Mouse (Mus musculus) liver, embryonic 14.5 days (tissue): Measurements from ENCODE around the gene Atp6ap1. TPM values are rescaled to one million over a fixed set of nuclear protein-coding genes. Genes with fewer than 3 reads are reported as not detected.

ENCODE experiments used
- ATAC-seq: fragments of 200-750 bp; cut with Nextera tagmentation; 2 replicates; pipeline ENCODE4 v1.8.0; 2017; ENCODE audit warnings: moderate number of reproducible peaks, mild to moderate bottlenecking, moderate library complexity; ENCODE audit not compliant: insufficient read depth
- DNase-seq, 3 experiments: peaks; one replicate each; pipeline ENCODE4 v3.0.0-alpha.2; 2012 to 2013; ENCODE audit warnings: low read depth in 3 of 3, low spot score in 3 of 3
- H3K27ac ChIP-seq: fragments of 300-500 bp; sonication (generic); 2 replicates; pipeline ENCODE4 v1.5.1; 2014; ENCODE audit warnings: moderate library complexity, mild to moderate bottlenecking, control low read depth, inconsistent platforms
- H3K27me3 ChIP-seq: fragments of 300-500 bp; sonication (generic); 2 replicates; pipeline ENCODE4 v1.6.1; 2014; ENCODE audit warnings: mild to moderate bottlenecking, low read length, moderate library complexity; ENCODE audit not compliant: control insufficient read depth, insufficient read depth
- H3K36me3 ChIP-seq: fragments of 300-500 bp; sonication (generic); replicated peaks from 2 replicates; pipeline ENCODE4 v1.6.1; 2014; ENCODE audit warnings: low read depth; ENCODE audit not compliant: control insufficient read depth, insufficient read depth
- H3K4me1 ChIP-seq, 2 experiments: fragments of 200-500 bp in 1 of 2; fragments of 300-500 bp in 1 of 2; sonication (generic) in 1 of 2; replicated peaks; 2 replicates each; pipeline ENCODE4 v1.6.1; 2012 to 2014; ENCODE audit warnings: antibody characterized with exemption in 1 of 2, inconsistent platforms in 1 of 2, low read length in 1 of 2; ENCODE audit not compliant: control insufficient read depth in 2 of 2, insufficient read depth in 2 of 2
- H3K4me2 ChIP-seq: fragments of 300-500 bp; sonication (generic); 2 replicates; pipeline ENCODE4 v1.6.1; 2014; ENCODE audit warnings: low read depth, mild to moderate bottlenecking, control low read depth, moderate library complexity
- H3K4me3 ChIP-seq, 2 experiments: fragments of 200-500 bp in 1 of 2; fragments of 300-500 bp in 1 of 2; sonication (generic) in 1 of 2; 2 replicates each; pipeline ENCODE4 v1.5.1; 2012 to 2014; ENCODE audit warnings: low read depth in 2 of 2, low read length in 2 of 2, mild to moderate bottlenecking in 2 of 2, control low read depth in 1 of 2, inconsistent platforms in 1 of 2, moderate library complexity in 1 of 2; ENCODE audit not compliant: insufficient read depth in 1 of 2
- H3K9ac ChIP-seq: fragments of 300-500 bp; sonication (generic); replicated peaks from 2 replicates; pipeline ENCODE4 v1.6.1; 2014; ENCODE audit warnings: mild to moderate bottlenecking, control low read depth, moderate library complexity
- H3K9me3 ChIP-seq: fragments of 300-500 bp; sonication (generic); 2 replicates; pipeline ENCODE4 v1.6.1; 2016; ENCODE audit warnings: low read length, mixed read lengths; ENCODE audit not compliant: control insufficient read depth
- CTCF ChIP-seq: IDR thresholded peaks from 2 replicates; pipeline ENCODE4 v1.5.1; 2016; ENCODE audit warnings: antibody characterized with exemption, low read depth, control low read depth
- EP300 ChIP-seq: IDR thresholded peaks from 2 replicates; pipeline ENCODE4 v1.6.1; 2016; ENCODE audit warnings: antibody characterized with exemption, low read depth
- WGBS: fragments of 180-500 bp; shearing (Covaris S2); extraction: QIAGEN DNeasy Blood & Tissue Kit; methylation state at CpG from one replicate; pipeline ENCODE4 v1.1.7; 2014; ENCODE audit not compliant: insufficient replicate concordance; 5-methylcytosine and 5-hydroxymethylcytosine counted together
- polyA plus RNA-seq, 2 experiments: library from polyadenylated mRNA; depleted of rRNA in 1 of 2; stranded (reverse) in 1 of 2; unstranded in 1 of 2; fragments of >200 nt; fragmentation: Nextera tagmentation in 1 of 2; extraction: Ambion mirVana in 1 of 2; gene quantifications; 2 replicates each; pipeline versions ENCODE4 v1.2.1 to v1.2.3; 2012 to 2014

Gene Atp6ap1
- polyA plus RNA-seq, 2 experiments: 54.1 to 64.7 TPM

DNA sequence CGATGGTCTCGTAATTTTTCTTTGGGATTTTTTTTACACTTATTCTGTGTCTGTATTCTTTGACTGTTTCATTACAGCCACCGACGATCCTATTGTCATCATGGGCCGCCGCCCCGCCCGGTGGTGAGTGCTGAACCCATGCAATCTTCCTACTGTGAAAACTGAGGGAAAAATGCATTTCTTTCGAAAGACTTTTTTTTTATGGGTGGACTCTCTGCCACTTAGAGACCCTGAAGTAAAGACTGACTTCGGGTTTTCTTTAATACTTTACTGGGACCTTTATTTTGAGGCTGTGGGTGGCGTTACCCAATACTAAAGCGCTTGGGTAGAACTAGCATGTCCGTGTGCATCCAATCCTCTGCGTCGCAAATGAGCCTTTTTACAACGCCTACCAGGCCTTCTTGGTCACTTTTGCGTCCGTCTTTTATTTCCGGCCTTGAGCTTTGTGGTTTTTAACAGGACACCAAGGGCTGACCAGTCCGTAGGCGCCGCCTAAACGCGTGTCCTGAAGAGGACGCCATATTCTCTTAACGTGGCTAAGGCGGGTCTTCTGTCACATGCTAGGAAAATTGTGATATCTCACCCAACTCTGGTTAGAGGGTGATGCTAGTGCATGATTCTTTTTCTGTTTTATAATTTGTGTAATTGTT, 25.9 kb upstream of the Atp6ap1 start:
- Histone ChIP-seq H3K27me3 (no peaks in the 10 kb centered on the region), H3K4me2 (peak overlapping the region; percentile 72), H3K9me3 (no peaks in the 10 kb centered on the region), H3K27ac (peak overlapping the region; percentile 62), H3K9ac (peak overlapping the region; percentile 88), H3K4me3 (peak overlapping the region; percentile 72 to 99), H3K36me3 (peaks cover 10% of the 10 kb centered on the region; the same call in 1 of the 2 replicates), H3K4me1 (peaks cover 3 to 7% of the 10 kb centered on the region in 2 experiments; a peak in 3 of 4 replicates)
- TF ChIP-seq EP300 (no peak), CTCF (no peak)
- ATAC-seq (no peak), DNase-seq (no peak)
- WGBS: 11% methylated on average over 27 of the region's 27 CpGs

DNA sequence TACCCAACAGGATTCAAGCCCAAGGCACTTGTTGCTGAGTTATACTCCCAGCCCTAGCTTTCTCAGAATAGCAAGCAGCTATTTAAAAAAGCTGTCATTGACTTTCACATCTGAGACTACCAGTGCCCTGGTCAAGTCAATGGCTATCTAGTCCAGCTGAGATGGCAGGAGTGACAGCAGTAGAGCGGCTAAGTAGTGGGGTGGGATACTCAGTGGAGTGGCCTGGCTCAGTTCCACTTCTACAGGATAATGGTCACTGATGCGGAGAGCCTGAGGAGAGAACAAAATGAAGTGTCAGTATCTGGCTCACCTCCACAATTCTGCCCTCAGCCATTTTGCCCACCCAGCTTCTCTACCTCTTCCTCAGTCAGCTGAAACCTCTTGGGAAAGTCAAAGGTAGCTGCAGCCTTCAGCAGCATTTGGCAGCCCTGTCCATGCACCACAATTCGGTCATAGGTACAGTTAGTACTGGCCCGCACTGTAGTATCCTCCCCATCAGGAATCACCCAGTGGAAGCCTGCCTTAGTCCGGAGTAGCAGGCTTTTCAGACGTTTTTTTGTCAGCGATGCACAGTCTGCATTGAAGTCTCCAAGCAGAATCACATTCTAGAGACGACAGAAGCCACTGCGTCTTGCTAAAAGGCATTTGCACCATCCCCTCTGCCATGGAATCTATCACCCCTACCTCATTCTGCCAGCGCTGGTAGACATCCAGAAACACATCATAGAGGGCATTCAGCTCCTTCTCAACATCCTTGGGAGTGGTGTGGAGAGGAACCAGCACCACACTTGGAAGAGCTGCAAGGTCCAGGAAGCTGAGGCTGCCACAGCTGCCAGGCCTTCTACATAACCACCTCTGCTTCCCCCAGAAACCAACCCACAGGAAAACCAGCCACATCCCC, 23.2 kb upstream of the Atp6ap1 start:
- no peak for ATAC-seq
- Histone ChIP-seq H3K9me3 (no peaks in the 10 kb centered on the region), H3K36me3 (peaks cover 10% of the 10 kb centered on the region; the same call in 1 of the 2 replicates), H3K9ac (no peak overlapping the region), H3K4me1 (peaks cover 3 to 9% of the 10 kb centered on the region in 2 experiments; a peak in 3 of 4 replicates), H3K4me3 (no peak overlapping the region), H3K27me3 (no peaks in the 10 kb centered on the region), H3K27ac (no peak overlapping the region), H3K4me2 (no peak overlapping the region)
- 23% methylated on average over 10 of the region's 10 CpGs for WGBS
- no peak for TF ChIP-seq EP300
- TF ChIP-seq CTCF: no peak
- DNase-seq: no peak

DNA sequence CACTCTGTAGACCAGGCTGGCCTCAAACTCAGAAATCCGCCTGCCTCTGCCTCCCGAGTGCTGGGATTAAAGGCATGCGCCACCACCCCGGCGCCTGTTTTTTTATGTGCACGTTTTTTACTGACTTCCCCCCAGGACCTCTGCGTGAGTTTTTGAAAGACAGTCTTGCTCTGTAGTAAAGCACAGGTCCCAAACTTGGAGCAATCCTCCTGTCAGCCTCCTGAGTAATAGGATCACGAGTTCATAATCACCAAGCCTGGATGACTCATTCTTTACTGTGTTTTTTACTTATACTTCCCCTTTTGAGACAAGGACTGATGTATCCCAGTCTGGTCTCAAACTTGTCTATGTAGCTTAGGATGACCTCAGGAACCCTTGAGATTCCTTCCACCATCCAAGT, 19.0 kb upstream of the Atp6ap1 start:
- no peak for ATAC-seq
- DNase-seq: no peak
- Histone ChIP-seq H3K27ac (no peak overlapping the region), H3K4me1 (peaks cover 0 to 8% of the 10 kb centered on the region in 2 experiments; a peak in 1 of 4 replicates), H3K4me2 (no peak overlapping the region), H3K9me3 (no peaks in the 10 kb centered on the region), H3K4me3 (no peak overlapping the region), H3K9ac (no peak overlapping the region), H3K36me3 (peaks cover 3% of the 10 kb centered on the region; the same call in 1 of the 2 replicates), H3K27me3 (no peaks in the 10 kb centered on the region)
- 59% methylated on average over 8 of the region's 8 CpGs for WGBS
- TF ChIP-seq EP300: no peak

DNA sequence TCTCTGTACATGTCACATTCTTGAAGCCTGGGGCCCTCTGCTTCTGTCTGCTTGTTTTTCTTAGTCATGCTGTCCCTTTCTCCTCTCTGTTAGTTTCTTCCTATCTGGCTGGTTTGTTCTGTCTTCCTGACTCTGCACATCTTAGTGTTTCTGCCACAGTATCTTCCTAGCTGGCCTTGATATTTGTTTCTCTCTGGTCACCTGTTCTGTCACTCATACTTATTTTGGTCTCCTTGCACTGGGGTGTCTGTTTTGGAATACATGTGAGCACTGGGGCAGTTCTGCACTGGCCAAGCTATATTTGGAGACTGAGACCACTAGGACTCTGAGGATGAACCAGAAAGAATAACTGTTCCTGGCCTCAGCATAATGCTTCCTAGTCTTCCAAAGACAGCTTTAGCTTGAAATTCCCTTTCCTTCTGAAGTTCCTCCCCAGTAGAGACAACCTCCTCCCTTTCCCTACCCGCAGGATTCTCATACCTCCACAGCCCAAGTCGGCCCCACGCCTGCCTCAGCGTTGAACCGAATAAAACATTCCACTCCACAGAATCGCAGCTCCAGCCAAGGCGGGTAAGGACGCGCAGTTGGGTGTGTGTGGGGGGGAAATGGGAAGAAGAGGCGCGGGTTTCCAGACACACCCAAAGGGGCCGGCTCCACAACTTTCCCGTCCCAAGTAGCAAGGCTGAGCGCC, 15.7 kb upstream of the Atp6ap1 start:
- DNase-seq: no peak
- H3K36me3 ChIP-seq: no peaks in the 10 kb centered on the region
- peak overlapping the region; percentile 78 for H3K9ac ChIP-seq
- peaks cover 0 to 12% of the 10 kb centered on the region in 2 experiments; a peak in 3 of 4 replicates for H3K4me1 ChIP-seq
- H3K27ac ChIP-seq: peak overlapping the region; percentile 88
- TF ChIP-seq EP300: no peak
- no peak for TF ChIP-seq CTCF
- ATAC-seq: no peak
- H3K4me3 ChIP-seq: peak overlapping the region; percentile 65 to 82
- H3K27me3 ChIP-seq: no peaks in the 10 kb centered on the region
- H3K4me2 ChIP-seq: peak overlapping the region; percentile 91
- H3K9me3 ChIP-seq: no peaks in the 10 kb centered on the region
- 7% methylated on average over 14 of the region's 14 CpGs for WGBS
